Mouse (Mus musculus): ENCODE measurements around the gene Tcf7l2. TPM values are rescaled to one million over a fixed set of nuclear protein-coding genes. Genes with fewer than 3 reads are reported as not detected.

Tcf7l2 gene
- polyA plus RNA-seq, 1 experiment from 2014 or later: 180 TPM

GRCm38 (mm10) chr19:55941253-55942125 lies 199.9 kb downstream of the Tcf7l2 start:
- no peaks in the 10 kb centered on the region for H3K36me3 ChIP-seq
- peak overlapping the region; percentile 85 for H3K27ac ChIP-seq
- H3K4me1 ChIP-seq: peaks cover 23% of the 10 kb centered on the region
- 28% methylated on average over 16 of the region's 16 CpGs for WGBS
- peak overlapping the region; percentile 47 for H3K4me2 ChIP-seq (replicated peaks)
- H3K9me3 ChIP-seq: no peaks in the 10 kb centered on the region
- H3K4me3 ChIP-seq: peak overlapping the region; percentile 0; the same call in 1 of the 2 replicates
- H3K27me3 ChIP-seq: no peaks in the 10 kb centered on the region
- H3K9ac ChIP-seq: no peak overlapping the region
- peak; percentile 45; the same call in 1 of the 2 replicates for ATAC-seq (ENCODE audit: low FRiP score, low read depth)

DNA sequence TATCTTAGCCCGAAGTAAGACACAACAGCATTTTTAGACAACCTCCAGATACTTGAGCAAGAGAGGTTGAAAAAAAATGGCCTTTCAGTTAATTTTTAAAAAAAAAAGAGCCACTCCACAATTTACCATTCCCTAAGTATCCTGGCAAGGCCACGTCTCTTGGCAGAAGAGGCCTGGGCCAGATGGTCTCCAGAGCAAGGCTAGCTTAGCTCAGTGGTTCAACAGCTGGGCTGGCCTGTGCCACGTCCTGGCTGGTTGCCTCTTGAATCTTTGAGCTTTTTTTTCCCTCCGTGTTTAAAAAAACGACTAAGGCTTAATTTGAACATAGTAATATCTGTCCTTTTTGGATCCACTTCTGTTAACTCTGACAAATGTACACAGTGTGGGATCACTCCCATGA lies 209.8 kb downstream of the Tcf7l2 start:
- no peak for ATAC-seq (ENCODE audit: low FRiP score, low read depth)
- Histone ChIP-seq H3K9me3 (no peaks in the 10 kb centered on the region), H3K4me2 (replicated peaks) (no peak overlapping the region)

DNA sequence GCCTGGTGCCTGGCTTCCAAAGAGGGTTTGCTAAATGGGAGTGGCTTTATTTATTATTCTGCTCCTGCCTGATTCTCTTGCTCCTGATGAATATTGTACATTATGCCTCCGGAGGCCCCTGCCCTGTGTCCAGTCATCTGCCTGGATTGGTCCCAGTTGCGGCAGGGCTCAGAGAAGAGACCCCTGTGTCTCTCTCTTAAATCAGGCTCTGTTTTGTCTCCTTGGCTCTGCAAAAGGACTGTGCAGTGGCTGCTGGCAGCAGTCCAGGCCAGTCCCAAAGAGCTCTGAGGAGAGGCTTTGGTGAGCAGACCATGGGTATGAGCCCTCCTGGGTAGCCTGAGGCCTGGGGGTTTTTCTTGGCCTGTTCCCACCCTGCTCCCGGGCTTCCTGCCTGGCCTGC lies 211.6 kb downstream of the Tcf7l2 start:
- Histone ChIP-seq H3K27me3 (no peaks in the 10 kb centered on the region), H3K9ac (no peak overlapping the region), H3K4me2 (replicated peaks) (no peak overlapping the region), H3K4me3 (no peak overlapping the region), H3K36me3 (no peaks in the 10 kb centered on the region), H3K27ac (peak overlapping the region; percentile 40), H3K9me3 (no peaks in the 10 kb centered on the region), H3K4me1 (peaks cover 15% of the 10 kb centered on the region)
- 48% methylated on average over 3 of the region's 3 CpGs for WGBS
- ATAC-seq (ENCODE audit: low FRiP score, low read depth): peak; percentile 59; the same call in 1 of the 2 replicates

More for the DNA sequence above, 209.8 kb downstream of the Tcf7l2 start:
- Histone ChIP-seq H3K27me3 (no peaks in the 10 kb centered on the region), H3K4me1 (peaks cover 15% of the 10 kb centered on the region), H3K36me3 (no peaks in the 10 kb centered on the region), H3K4me3 (no peak overlapping the region), H3K27ac (no peak overlapping the region), H3K9ac (no peak overlapping the region)
- 77% methylated on average over 5 of the region's 5 CpGs for WGBS

- no peak overlapping the region for H3K4me2 ChIP-seq (replicated peaks)
- no peak overlapping the region for H3K9ac ChIP-seq
- no peak for ATAC-seq (ENCODE audit: low FRiP score, low read depth)
- peaks cover 15% of the 10 kb centered on the region for H3K4me1 ChIP-seq
- H3K9me3 ChIP-seq: peaks cover 8% of the 10 kb centered on the region; the same call in 1 of the 2 replicates
- no peaks in the 10 kb centered on the region for H3K27me3 ChIP-seq
- no peaks in the 10 kb centered on the region for H3K36me3 ChIP-seq
- no peak overlapping the region for H3K27ac ChIP-seq
- 81% methylated on average over 3 of the region's 3 CpGs for WGBS
- H3K4me3 ChIP-seq: no peak overlapping the region
These were observed 213.5 kb downstream of the Tcf7l2 start for GRCm38 (mm10) chr19:55955126-55955525.

- H3K4me2 ChIP-seq (replicated peaks): no peak overlapping the region
- peaks cover 8% of the 10 kb centered on the region; the same call in 1 of the 2 replicates for H3K9me3 ChIP-seq
- WGBS: 90% methylated on average over 6 of the region's 6 CpGs
- H3K27me3 ChIP-seq: no peaks in the 10 kb centered on the region
- H3K4me1 ChIP-seq: peaks cover 15% of the 10 kb centered on the region
- no peaks in the 10 kb centered on the region for H3K36me3 ChIP-seq
- H3K27ac ChIP-seq: no peak overlapping the region
- H3K4me3 ChIP-seq: no peak overlapping the region
- H3K9ac ChIP-seq: no peak overlapping the region
- no peak for ATAC-seq (ENCODE audit: low FRiP score, low read depth)
These were observed 215.1 kb downstream of the Tcf7l2 start for GRCm38 (mm10) chr19:55956745-55957144.

- Histone ChIP-seq H3K9ac (no peak overlapping the region), H3K36me3 (no peaks in the 10 kb centered on the region), H3K27me3 (no peaks in the 10 kb centered on the region), H3K4me1 (peaks cover 9% of the 10 kb centered on the region), H3K27ac (no peak overlapping the region), H3K9me3 (peaks cover 8% of the 10 kb centered on the region; the same call in 1 of the 2 replicates), H3K4me3 (no peak overlapping the region), H3K4me2 (replicated peaks) (no peak overlapping the region)
- WGBS: 94% methylated on average over 3 of the region's 3 CpGs
- no peak for ATAC-seq (ENCODE audit: low FRiP score, low read depth)
These were observed 222.8 kb downstream of the Tcf7l2 start for GRCm38 (mm10) chr19:55964421-55964820.

- peaks cover 6% of the 10 kb centered on the region; the same call in 1 of the 2 replicates for H3K9me3 ChIP-seq
- WGBS: 45% methylated on average over 7 of the region's 7 CpGs
- no peaks in the 10 kb centered on the region for H3K27me3 ChIP-seq
- H3K4me1 ChIP-seq: peaks cover 20% of the 10 kb centered on the region
- H3K27ac ChIP-seq: no peak overlapping the region
- ATAC-seq (ENCODE audit: low FRiP score, low read depth): no peak
- H3K36me3 ChIP-seq: no peaks in the 10 kb centered on the region
- H3K9ac ChIP-seq: no peak overlapping the region
- no peak overlapping the region for H3K4me3 ChIP-seq
- no peak overlapping the region for H3K4me2 ChIP-seq (replicated peaks)
These were observed 224.4 kb downstream of the Tcf7l2 start for GRCm38 (mm10) chr19:55966066-55966465.

DNA sequence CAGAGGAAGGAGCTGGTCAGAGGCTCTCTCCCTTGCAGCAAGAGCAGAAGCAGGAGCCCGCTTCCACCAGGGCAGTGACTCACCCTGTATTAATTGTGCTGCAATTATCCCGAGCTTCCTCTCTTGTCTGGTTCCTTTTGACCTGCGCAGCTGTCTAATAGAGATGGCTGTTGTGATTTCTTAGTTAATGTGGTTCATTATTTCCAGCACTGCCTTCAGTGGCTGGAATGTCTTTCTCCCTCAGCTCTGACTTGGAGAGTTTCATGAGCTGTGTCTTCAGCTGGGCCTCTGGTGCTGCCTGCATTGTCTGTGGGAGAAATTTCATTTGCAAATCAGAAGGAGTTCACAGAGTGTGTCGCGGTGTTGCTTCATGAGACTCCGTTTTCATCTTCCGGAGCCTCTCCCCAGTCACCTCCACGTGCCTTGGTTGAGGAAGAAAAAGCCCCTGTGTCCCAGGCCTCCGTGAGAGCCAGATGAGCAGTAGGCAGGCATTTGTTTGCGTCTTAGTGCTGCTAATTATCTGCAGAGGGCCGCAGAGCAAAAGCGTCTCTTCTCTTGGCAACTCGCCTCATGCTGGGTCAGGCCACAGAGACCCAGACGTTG lies 228.4 kb downstream of the Tcf7l2 start:
- WGBS: 21% methylated on average over 14 of the region's 14 CpGs
- no peak overlapping the region for H3K4me2 ChIP-seq (replicated peaks)
- H3K36me3 ChIP-seq: no peaks in the 10 kb centered on the region
- H3K9me3 ChIP-seq: no peaks in the 10 kb centered on the region
- H3K4me1 ChIP-seq: peaks cover 20% of the 10 kb centered on the region
- ATAC-seq (ENCODE audit: low FRiP score, low read depth): no peak
- no peak overlapping the region for H3K4me3 ChIP-seq
- 0 out of 2 replicates have a peak, but pooled peaks cover 4% of the 10 kb centered on the region for H3K27me3 ChIP-seq
- H3K9ac ChIP-seq: no peak overlapping the region
- H3K27ac ChIP-seq: no peak overlapping the region

DNA sequence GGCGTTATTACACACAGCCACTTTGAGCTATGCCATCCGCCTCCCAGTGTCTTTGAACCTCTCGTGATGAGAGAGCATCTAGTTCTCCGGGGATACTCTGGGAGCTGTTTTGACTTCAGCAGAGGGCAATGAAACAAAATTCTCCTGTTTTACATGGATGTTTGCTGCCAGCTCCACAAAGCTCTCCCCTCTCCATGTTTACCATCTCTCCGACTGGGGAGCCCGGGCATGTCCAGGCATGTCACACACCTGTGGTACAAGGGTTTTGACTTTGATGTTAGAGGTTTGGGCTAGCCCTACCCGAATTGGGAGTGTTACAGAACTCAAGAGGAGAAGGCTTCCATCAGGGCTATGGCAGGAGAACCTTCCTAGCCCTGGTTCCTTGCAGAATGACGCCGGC lies 234.5 kb downstream of the Tcf7l2 start:
- Histone ChIP-seq H3K27ac (no peak overlapping the region), H3K9ac (no peak overlapping the region), H3K9me3 (no peaks in the 10 kb centered on the region), H3K4me1 (no peaks in the 10 kb centered on the region), H3K4me3 (no peak overlapping the region), H3K4me2 (replicated peaks) (no peak overlapping the region), H3K27me3 (0 out of 2 replicates have a peak, but pooled peaks cover 4% of the 10 kb centered on the region), H3K36me3 (no peaks in the 10 kb centered on the region)
- ATAC-seq (ENCODE audit: low FRiP score, low read depth): no peak
- WGBS: 87% methylated on average over 9 of the region's 9 CpGs
